In genomic region chr17:46554646-46554976, GRCm38 (mm10) we compare ENCODE assay signal across 8 mouse cellular contexts. TPM values are rescaled to one million over a fixed set of nuclear protein-coding genes. Genes with fewer than 3 reads are reported as not detected.
DNase-seq lines count a peak whose midpoint lies in the region; ATAC-seq and TF ChIP-seq lines count a peak whose summit lies in the region.

No protein-coding gene starts in this region.

- H3K9me3 ChIP-seq in limb, embryonic 11.5 days (ENCODE audit: control insufficient read depth, low read length) = no peaks in the 10 kb centered on the region
- no peaks in the 10 kb centered on the region for H3K9me3 ChIP-seq in neural tube, embryonic 12.5 days

- no peak for TF ChIP-seq POLR2A in liver, adult 2 months (IDR thresholded peaks at IDR 0.05; ENCODE audit: extremely low read depth, insufficient read depth, low read length)
- TF ChIP-seq POLR2A in cortical plate, adult 2 months (IDR thresholded peaks at IDR 0.05; ENCODE audit: extremely low read depth, insufficient read depth, low read length) = no peak; the same call in 1 of the 2 replicates

- peaks cover 13% of the 10 kb centered on the region; the same call in 1 of the 2 replicates for H3K79me2 ChIP-seq in liver, adult 2 months (ENCODE audit: control insufficient read depth, insufficient read depth, low read length)

- no peak for ATAC-seq in limb, embryonic 11.5 days (ENCODE audit: insufficient number of reproducible peaks, low FRiP score, low TSS enrichment, low read depth)
- no peak for ATAC-seq in neural tube, embryonic 12.5 days (ENCODE audit: low FRiP score, low read depth)
- ATAC-seq in cerebellum, adult (ENCODE audit: insufficient number of reproducible peaks, low FRiP score, low TSS enrichment) = no peak

- intact Hi-C loops in heart, postnatal 36 days (cut with DNase I) = loop anchor here (5.0 kb wide), 2 partner anchors 93 to 158 kb away; partner anchors contain the start of genes Klc4, Mrpl2 and Pex6
- intact Hi-C loops in gastrocnemius, postnatal 14 days (cut with DNase I; ENCODE audit: low total_unique reads) = no loop called here

- peak; percentile 13 for DNase-seq in liver, adult 2 months (ENCODE audit: extremely low read depth, low read depth, low spot score)
- DNase-seq in liver = no peak
- DNase-seq in heart, postnatal 36 days = peak; percentile 42 to 48
- no peak for DNase-seq in limb, embryonic 11.5 days (ENCODE audit: low spot score)
- DNase-seq in gastrocnemius, postnatal 14 days = no peak

- 2% methylated on average over 11 of the region's 11 CpGs for WGBS in liver, adult 2 months
- under 1% methylated on average over 11 of the region's 11 CpGs for WGBS in limb, embryonic 11.5 days
- under 1% methylated on average over 11 of the region's 11 CpGs for WGBS in neural tube, embryonic 12.5 days

- peak overlapping the region; percentile 96 for H3K4me3 ChIP-seq in liver, adult 2 months (ENCODE audit: insufficient read depth, low read depth, low read length)
- peak overlapping the region; percentile 77 for H3K4me3 ChIP-seq in cortical plate, adult 2 months (ENCODE audit: insufficient read depth, low read length)
- H3K4me3 ChIP-seq in limb, embryonic 11.5 days (ENCODE audit: low read depth, low read length) = peak overlapping the region; percentile 95
- peak overlapping the region; percentile 97 for H3K4me3 ChIP-seq in neural tube, embryonic 12.5 days

- H3K4me1 ChIP-seq in liver, adult 2 months (ENCODE audit: control insufficient read depth, insufficient read depth, low read length) = peaks cover 7% of the 10 kb centered on the region; the same call in 1 of the 2 replicates
- peaks cover 2% of the 10 kb centered on the region; the same call in 1 of the 2 replicates for H3K4me1 ChIP-seq in cortical plate, adult 2 months (ENCODE audit: control insufficient read depth, insufficient read depth, low read length)
- peaks cover 27% of the 10 kb centered on the region for H3K4me1 ChIP-seq in limb, embryonic 11.5 days (ENCODE audit: control insufficient read depth, insufficient read depth, low read length)
- peaks cover 38% of the 10 kb centered on the region for H3K4me1 ChIP-seq in neural tube, embryonic 12.5 days

- H3K27me3 ChIP-seq in liver, adult 2 months (ENCODE audit: control insufficient read depth, insufficient read depth, low read length) = no peaks in the 10 kb centered on the region
- no peaks in the 10 kb centered on the region for H3K27me3 ChIP-seq in limb, embryonic 11.5 days (ENCODE audit: control insufficient read depth, insufficient read depth, low read length)
- H3K27me3 ChIP-seq in neural tube, embryonic 12.5 days (replicated peaks) = no peaks in the 10 kb centered on the region

- no peak for TF ChIP-seq CTCF in liver, adult 2 months (IDR thresholded peaks at IDR 0.05; ENCODE audit: low read depth, low read length)
- TF ChIP-seq CTCF in cortical plate, adult 2 months (IDR thresholded peaks at IDR 0.05; ENCODE audit: extremely low read depth, insufficient read depth, low read length) = no peak

- H3K36me3 ChIP-seq in liver, adult 2 months (ENCODE audit: control insufficient read depth, insufficient read depth, low read length) = no peaks in the 10 kb centered on the region
- H3K36me3 ChIP-seq in limb, embryonic 11.5 days (ENCODE audit: control insufficient read depth, insufficient read depth, low read length) = peaks cover 13% of the 10 kb centered on the region
- H3K36me3 ChIP-seq in neural tube, embryonic 12.5 days = peaks cover 27% of the 10 kb centered on the region

- peak overlapping the region; percentile 95 for H3K9ac ChIP-seq in liver, adult 2 months (ENCODE audit: low read depth, low read length)
- H3K9ac ChIP-seq in limb, embryonic 11.5 days (ENCODE audit: low read length) = peak overlapping the region; percentile 97
- peak overlapping the region; percentile 99 for H3K9ac ChIP-seq in neural tube, embryonic 12.5 days

- H3K27ac ChIP-seq in liver, adult 2 months (replicated peaks; ENCODE audit: insufficient read depth, low read depth, low read length) = no peak overlapping the region
- peak overlapping the region; percentile 95; the same call in 1 of the 2 replicates for H3K27ac ChIP-seq in cortical plate, adult 2 months (ENCODE audit: insufficient read depth, low read length)
- H3K27ac ChIP-seq in limb, embryonic 11.5 days (replicated peaks; ENCODE audit: low read depth, low read length) = no peak overlapping the region
- H3K27ac ChIP-seq in neural tube, embryonic 12.5 days = peak overlapping the region; percentile 87; the same call in 1 of the 2 replicates

- peak overlapping the region; percentile 95 for H3K4me2 ChIP-seq in limb, embryonic 11.5 days (ENCODE audit: low read depth, severe bottlenecking)
- peak overlapping the region; percentile 89 for H3K4me2 ChIP-seq in neural tube, embryonic 12.5 days (replicated peaks)

RNA-seq across cellular contexts. Expression of gene Srf, which starts 1.4 kb away (rescaled TPM):
- 3.4 and 5.4 TPM in 2 replicates for total RNA-seq in liver, adult 2 months (2014; rRNA removed)
- 32.2 and 45.6 TPM in 2 replicates for polyA plus RNA-seq in liver, adult 2 months (2012; rRNA removed)
- polyA plus RNA-seq in cortical plate, adult 2 months (2012; rRNA removed) = 89.1 and 90.0 TPM in 2 replicates
- 10 to 100 TPM; 85.7 to 94.7 TPM for total RNA-seq in heart, postnatal 36 days (2021)
- 8.3 and 9.8 TPM in 2 replicates for polyA plus RNA-seq in limb, embryonic 11.5 days (2014; fragmentation: Nextera tagmentation; extraction: Ambion mirVana)
- polyA plus RNA-seq in neural tube, embryonic 12.5 days (2016; fragmentation: Nextera tagmentation; extraction: Ambion mirVana) = 5.6 and 8.4 TPM in 2 replicates
- 10 to 100 TPM; 48.7 to 66.2 TPM for total RNA-seq in gastrocnemius, postnatal 14 days (2021)

RNA-seq across cellular contexts. Expression of gene Cul9, which starts 8.4 kb away (rescaled TPM):
- total RNA-seq in liver, adult 2 months (2014; rRNA removed) = 4.1 and 5.1 TPM in 2 replicates
- polyA plus RNA-seq in liver, adult 2 months (2012; rRNA removed) = 5.7 and 10.1 TPM in 2 replicates
- 60.0 and 70.5 TPM in 2 replicates for polyA plus RNA-seq in cortical plate, adult 2 months (2012; rRNA removed)
- 10 to 100 TPM; 20.3 to 24.0 TPM for total RNA-seq in heart, postnatal 36 days (2021)
- 3.8 and 3.9 TPM in 2 replicates for polyA plus RNA-seq in limb, embryonic 11.5 days (2014; fragmentation: Nextera tagmentation; extraction: Ambion mirVana)
- 13.4 and 15.3 TPM in 2 replicates for polyA plus RNA-seq in neural tube, embryonic 12.5 days (2016; fragmentation: Nextera tagmentation; extraction: Ambion mirVana)
- total RNA-seq in gastrocnemius, postnatal 14 days (2021) = 10 to 100 TPM in 1 of 2 experiments, 1 to 10 TPM in 1; 9.5 to 11.9 TPM

RNA-seq across cellular contexts. Expression of gene Dnph1, which starts 58.1 kb away (rescaled TPM):
- 6.6 and 9.0 TPM in 2 replicates for total RNA-seq in liver, adult 2 months (2014; rRNA removed)
- polyA plus RNA-seq in liver, adult 2 months (2012; rRNA removed) = 13.1 and 13.3 TPM in 2 replicates
- 5.9 and 6.5 TPM in 2 replicates for polyA plus RNA-seq in cortical plate, adult 2 months (2012; rRNA removed)
- 1 to 10 TPM in 1 of 2 experiments, under 1 TPM in 1; 0.89 to 2.2 TPM for total RNA-seq in heart, postnatal 36 days (2021)
- 59.7 and 62.3 TPM in 2 replicates for polyA plus RNA-seq in limb, embryonic 11.5 days (2014; fragmentation: Nextera tagmentation; extraction: Ambion mirVana)
- polyA plus RNA-seq in neural tube, embryonic 12.5 days (2016; fragmentation: Nextera tagmentation; extraction: Ambion mirVana) = 40.5 and 42.3 TPM in 2 replicates
- total RNA-seq in gastrocnemius, postnatal 14 days (2021) = 1 to 10 TPM; 4.8 to 6.3 TPM

Comparison
In these comparisons a context has a peak if more than half of its experiments do, and no peak if none do; other contexts are left out.
1. DNase-seq: peak in liver, adult 2 months (single experiment) and heart, postnatal 36 days (2 of 2); none in liver (single experiment), limb, embryonic 11.5 days (single experiment) and gastrocnemius, postnatal 14 days (single experiment).
2. H3K27ac ChIP-seq: peak in cortical plate, adult 2 months (single experiment) and neural tube, embryonic 12.5 days (single experiment); none in liver, adult 2 months (single experiment) and limb, embryonic 11.5 days (single experiment).
3. Peak in every context shown above with its lines, with median percentiles within 50 percentile points of each other: H3K4me3 ChIP-seq and H3K9ac ChIP-seq.